Mouse (Mus musculus) layer of hippocampus, adult 8-10 months (tissue): ENCODE data around the gene Tuba3b. TPM values are rescaled to one million over a fixed set of nuclear protein-coding genes. Genes with fewer than 3 reads are reported as not detected.

Experiments used
- DNase-seq, 2 experiments: peaks; one replicate each; pipeline ENCODE4 v3.0.0; 2022; ENCODE audit warnings: low spot score in 2 of 2
- total RNA-seq, 4 experiments: library from RNA; stranded (reverse); gene quantifications; 2 replicates each; pipeline ENCODE4 v1.2.4; 2022

The Tuba3b gene
- total RNA-seq, 4 experiments from 2014 or later = not detected

DNA sequence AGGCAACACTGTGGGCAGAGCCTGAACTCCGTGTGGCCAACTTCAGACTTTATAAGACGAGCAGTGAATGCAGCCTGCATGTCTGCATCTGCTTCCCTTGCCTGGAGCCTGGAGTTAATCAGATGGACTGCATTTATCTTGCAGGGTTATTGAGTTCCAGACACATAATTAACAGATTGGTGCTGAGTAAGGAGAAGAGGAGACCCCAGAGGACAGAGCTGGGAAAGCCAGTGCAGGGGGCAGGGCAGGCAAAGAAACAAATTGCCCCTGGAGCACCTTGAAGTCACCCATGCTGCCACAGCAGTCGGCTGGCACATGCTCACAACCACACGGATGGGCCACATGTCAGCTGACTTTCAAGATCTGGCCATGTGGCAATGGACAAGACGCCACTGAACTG lies 48.7 kb downstream of the Tuba3b start:
- no peak for DNase-seq

DNA sequence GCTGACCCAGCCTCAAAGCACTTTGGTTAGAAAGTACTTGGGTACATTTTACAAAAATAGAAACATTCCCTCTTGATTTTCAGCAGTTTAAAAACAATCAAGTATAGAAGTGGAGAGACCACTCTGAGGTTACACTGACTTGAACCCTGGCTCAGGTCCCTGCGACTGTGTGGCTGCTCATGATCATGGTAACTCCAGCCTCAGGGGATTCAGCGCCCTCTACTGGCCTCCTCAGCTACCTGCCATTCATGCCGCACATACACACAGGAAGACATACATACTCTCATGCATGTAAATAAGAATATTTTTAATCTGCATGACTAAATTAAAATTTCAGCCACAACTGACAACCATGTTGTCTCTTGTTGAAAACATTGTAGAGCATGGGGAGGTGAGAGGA lies 50.2 kb downstream of the Tuba3b start:
- DNase-seq = no peak

DNA sequence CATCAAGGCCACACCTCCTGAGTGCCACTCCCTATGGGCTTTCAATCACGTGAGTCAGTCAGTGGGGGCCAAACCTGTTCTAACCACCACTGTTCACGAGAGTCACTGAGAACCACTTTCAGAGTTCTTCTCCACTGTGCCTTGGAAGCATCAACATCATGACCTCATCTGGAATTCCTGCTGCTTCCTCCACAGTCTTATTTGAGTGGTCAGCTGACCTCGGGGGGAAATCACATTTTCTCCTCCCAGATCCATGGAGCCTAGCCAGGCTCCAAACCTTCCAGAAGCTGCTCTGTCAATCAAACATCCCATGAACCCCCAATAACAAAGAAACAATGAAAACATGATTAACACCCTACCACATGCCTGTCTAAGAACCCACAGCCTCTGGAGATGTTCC lies 52.1 kb downstream of the Tuba3b start:
- no peak for DNase-seq

GRCm38 (mm10) chr6:145669596-145670071 lies 54.1 kb downstream of the Tuba3b start:
- no peak for DNase-seq

Other genes with a start within 250 kb of the Tuba3b start
- 1 to 10 TPM; 1.2 to 2.2 (median 1.9) TPM for gene Lmntd1, start 1.4 kb upstream of the Tuba3b start, total RNA-seq
- 10 to 100 TPM; 23.0 to 28.5 (median 23.5) TPM for gene Rassf8, start 131.0 kb downstream of the Tuba3b start, total RNA-seq
- 10 to 100 TPM; 56.4 to 70.3 (median 63.4) TPM for gene Bhlhe41, start 249.8 kb downstream of the Tuba3b start, total RNA-seq